Mouse (Mus musculus): ENCODE data around the gene Nt5c1a. TPM values are rescaled to one million over a fixed set of nuclear protein-coding genes. Genes with fewer than 3 reads are reported as not detected.

Gene Nt5c1a
- polyA plus RNA-seq, 1 experiment from 2014 or later = not detected

DNA sequence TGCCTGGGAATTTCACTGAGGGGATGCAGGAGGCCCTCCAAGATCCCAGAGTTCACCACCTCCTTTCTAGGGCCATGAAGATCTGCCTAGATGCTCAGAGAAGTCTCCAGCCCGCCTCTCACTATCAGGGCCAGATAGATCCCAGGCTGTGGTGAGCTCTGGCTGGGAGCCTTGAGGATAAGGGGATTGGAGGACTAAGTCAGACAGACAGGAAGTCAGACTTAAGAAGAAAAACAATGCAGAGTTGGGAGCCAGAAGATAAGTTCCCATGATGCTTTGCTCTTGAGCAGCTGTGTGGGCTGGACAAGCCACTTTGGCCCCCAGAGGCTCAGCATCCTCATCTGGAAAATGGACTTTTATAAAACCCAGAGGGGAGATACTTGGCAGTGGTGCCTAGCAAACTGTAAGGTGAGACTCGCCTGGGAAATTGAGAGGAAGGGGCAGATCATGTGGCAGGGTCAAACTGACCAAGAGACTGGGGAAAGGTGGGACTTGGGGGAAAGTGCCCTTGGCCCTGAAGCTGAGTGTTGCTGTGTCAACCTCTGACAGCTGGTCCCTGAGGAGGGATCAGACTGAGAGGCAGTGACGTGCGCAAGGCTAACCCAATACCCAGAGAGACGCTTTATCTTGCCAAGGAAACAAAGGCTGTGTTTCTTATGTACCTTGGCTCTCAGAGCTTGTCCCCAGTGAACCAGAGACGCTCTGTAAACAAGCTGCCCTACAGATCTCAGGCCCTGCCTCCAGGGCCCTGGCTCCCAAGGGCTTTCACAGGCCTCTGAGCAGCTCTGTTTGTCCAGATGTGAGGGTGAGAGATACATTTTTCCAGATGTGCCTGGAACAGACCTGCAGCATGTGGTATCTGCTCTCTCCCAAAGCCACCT lies 36.3 kb downstream of the Nt5c1a start:
- peak overlapping the region; percentile 37 for H3K27ac ChIP-seq (ENCODE audit: low read length)
- ATAC-seq (ENCODE audit: low read depth) = peak; percentile 24; the same call in 1 of the 2 replicates
- no peaks in the 10 kb centered on the region for H3K9me3 ChIP-seq (ENCODE audit: control insufficient read depth, low read length)
- peaks cover 26% of the 10 kb centered on the region for H3K4me1 ChIP-seq (replicated peaks; ENCODE audit: control insufficient read depth, insufficient read depth, low read length)
- no peaks in the 10 kb centered on the region for H3K36me3 ChIP-seq (ENCODE audit: control insufficient read depth, insufficient read depth, low read length)
- peak overlapping the region; percentile 6; the same call in 1 of the 2 replicates for H3K4me2 ChIP-seq (ENCODE audit: low read depth, low read length)
- 0 out of 2 replicates have a peak overlapping the region, but pooled peaks have one; percentile 2 for H3K4me3 ChIP-seq (ENCODE audit: low read length)
- 41% methylated on average over 6 of the region's 6 CpGs for WGBS
- peaks cover 36% of the 10 kb centered on the region for H3K27me3 ChIP-seq (ENCODE audit: control insufficient read depth, insufficient read depth, low read depth, low read length)
- no peak overlapping the region for H3K9ac ChIP-seq (ENCODE audit: low read length)

DNA sequence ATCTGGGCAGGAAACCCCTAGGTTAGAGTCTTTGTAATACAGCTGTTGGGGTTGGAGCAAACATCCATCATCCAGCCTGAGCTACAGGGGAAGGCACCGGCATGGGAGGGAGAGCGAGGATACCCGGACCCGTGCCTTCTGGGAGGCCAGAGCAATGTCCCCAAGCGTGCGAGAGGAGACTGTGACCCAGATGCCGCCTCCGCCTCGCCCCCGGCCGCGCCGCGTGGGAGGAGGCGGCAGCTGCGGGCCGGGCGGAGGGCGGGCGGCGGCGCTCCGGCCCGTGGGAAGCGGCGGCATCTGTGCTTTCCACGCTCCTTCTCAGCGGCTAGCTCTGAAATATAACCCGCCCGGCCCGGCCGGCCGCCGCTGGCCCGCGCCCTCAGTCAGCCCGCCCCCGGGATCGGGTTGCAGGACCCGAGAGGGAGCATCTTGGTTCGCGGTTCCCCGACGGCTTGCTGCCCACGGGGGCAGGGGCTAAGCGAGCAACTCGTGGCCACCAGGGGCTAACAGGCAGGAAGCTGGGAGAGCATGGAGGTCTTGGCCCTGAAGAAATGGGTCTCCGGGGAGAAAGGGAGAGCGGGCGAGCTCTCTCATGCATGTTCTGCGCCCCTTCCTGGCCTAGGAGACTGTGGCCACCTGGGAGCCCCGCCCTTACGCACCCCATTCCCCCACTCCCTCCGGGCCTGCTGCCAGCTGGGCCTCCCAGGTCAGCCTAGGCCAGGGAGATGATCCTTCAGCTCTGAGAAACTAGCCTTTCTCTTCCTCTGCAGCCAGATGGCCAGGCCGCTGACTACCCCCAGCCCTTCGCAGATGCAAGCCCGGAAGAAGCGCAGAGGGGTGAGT lies 38.3 kb downstream of the Nt5c1a start:
- no peaks in the 10 kb centered on the region for H3K36me3 ChIP-seq (ENCODE audit: control insufficient read depth, insufficient read depth, low read length)
- H3K9me3 ChIP-seq (ENCODE audit: control insufficient read depth, low read length) = no peaks in the 10 kb centered on the region
- peaks cover 18% of the 10 kb centered on the region; the same call in 1 of the 2 replicates for H3K4me1 ChIP-seq (replicated peaks; ENCODE audit: control insufficient read depth, insufficient read depth, low read length)
- WGBS = 6% methylated on average over 51 of the region's 58 CpGs
- H3K27ac ChIP-seq (ENCODE audit: low read length) = peak overlapping the region; percentile 14; the same call in 1 of the 2 replicates
- H3K4me2 ChIP-seq (ENCODE audit: low read depth, low read length) = peak overlapping the region; percentile 59
- peak overlapping the region; percentile 39 for H3K4me3 ChIP-seq (ENCODE audit: low read length)
- peaks cover 26% of the 10 kb centered on the region for H3K27me3 ChIP-seq (ENCODE audit: control insufficient read depth, insufficient read depth, low read depth, low read length)
- peak; percentile 66 for ATAC-seq (ENCODE audit: low read depth)
- peak overlapping the region; percentile 49 for H3K9ac ChIP-seq (ENCODE audit: low read length)

DNA sequence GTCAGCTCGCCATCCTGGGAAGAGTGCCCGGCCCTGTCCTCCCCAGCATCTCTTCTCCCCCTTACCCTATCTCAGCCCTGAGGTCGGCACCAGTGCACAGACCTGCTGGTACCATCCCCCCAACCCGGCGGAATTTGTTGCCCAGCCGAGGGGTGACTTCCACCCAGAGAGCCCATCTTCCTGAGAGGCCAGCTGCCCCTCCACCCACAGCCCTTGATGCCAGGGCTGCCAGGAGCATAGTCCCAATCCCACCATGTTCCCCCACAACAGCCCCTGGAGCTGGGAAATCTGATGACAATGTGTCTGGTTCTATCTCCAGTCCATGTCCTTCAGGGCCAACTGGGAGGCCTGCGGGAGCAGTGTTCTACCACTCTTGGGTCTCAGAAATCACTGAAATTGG lies 44.9 kb downstream of the Nt5c1a start:
- ATAC-seq (ENCODE audit: low read depth) = no peak
- Histone ChIP-seq H3K9ac (ENCODE audit: low read length) (no peak overlapping the region), H3K27me3 (ENCODE audit: control insufficient read depth, insufficient read depth, low read depth, low read length) (no peaks in the 10 kb centered on the region), H3K4me2 (ENCODE audit: low read depth, low read length) (no peak overlapping the region), H3K4me1 (replicated peaks; ENCODE audit: control insufficient read depth, insufficient read depth, low read length) (peaks cover 12% of the 10 kb centered on the region; the same call in 1 of the 2 replicates), H3K4me3 (ENCODE audit: low read length) (no peak overlapping the region), H3K27ac (ENCODE audit: low read length) (no peak overlapping the region), H3K9me3 (ENCODE audit: control insufficient read depth, low read length) (no peaks in the 10 kb centered on the region), H3K36me3 (ENCODE audit: control insufficient read depth, insufficient read depth, low read length) (no peaks in the 10 kb centered on the region)
- WGBS = 78% methylated on average over 7 of the region's 7 CpGs

DNA sequence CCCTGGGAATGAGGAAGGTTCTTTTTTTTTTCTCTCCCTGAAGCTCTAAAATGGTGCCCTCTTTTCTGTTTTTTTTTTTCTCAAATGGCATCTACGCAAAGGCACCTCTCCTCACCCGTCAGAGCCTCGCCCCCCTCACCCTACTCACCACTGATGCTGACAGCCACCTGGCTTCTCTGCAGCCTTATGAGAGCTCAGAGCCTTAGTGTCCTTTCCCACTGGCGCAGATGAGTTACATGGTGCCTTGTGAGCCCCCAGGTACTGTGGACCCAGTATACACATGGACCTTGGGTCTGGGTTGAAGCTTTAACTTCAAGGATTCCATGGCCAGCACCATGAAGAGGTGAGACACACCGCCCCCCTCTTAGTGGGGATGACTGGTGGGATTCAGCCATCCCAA lies 45.3 kb downstream of the Nt5c1a start:
- ATAC-seq (ENCODE audit: low read depth) = no peak
- no peak overlapping the region for H3K4me3 ChIP-seq (ENCODE audit: low read length)
- peak overlapping the region; percentile 56 for H3K27ac ChIP-seq (ENCODE audit: low read length)
- no peaks in the 10 kb centered on the region for H3K27me3 ChIP-seq (ENCODE audit: control insufficient read depth, insufficient read depth, low read depth, low read length)
- no peak overlapping the region for H3K4me2 ChIP-seq (ENCODE audit: low read depth, low read length)
- no peak overlapping the region for H3K9ac ChIP-seq (ENCODE audit: low read length)
- peaks cover 12% of the 10 kb centered on the region; the same call in 1 of the 2 replicates for H3K4me1 ChIP-seq (replicated peaks; ENCODE audit: control insufficient read depth, insufficient read depth, low read length)
- WGBS = 90% methylated on average over 5 of the region's 5 CpGs
- H3K9me3 ChIP-seq (ENCODE audit: control insufficient read depth, low read length) = no peaks in the 10 kb centered on the region
- no peaks in the 10 kb centered on the region for H3K36me3 ChIP-seq (ENCODE audit: control insufficient read depth, insufficient read depth, low read length)

DNA sequence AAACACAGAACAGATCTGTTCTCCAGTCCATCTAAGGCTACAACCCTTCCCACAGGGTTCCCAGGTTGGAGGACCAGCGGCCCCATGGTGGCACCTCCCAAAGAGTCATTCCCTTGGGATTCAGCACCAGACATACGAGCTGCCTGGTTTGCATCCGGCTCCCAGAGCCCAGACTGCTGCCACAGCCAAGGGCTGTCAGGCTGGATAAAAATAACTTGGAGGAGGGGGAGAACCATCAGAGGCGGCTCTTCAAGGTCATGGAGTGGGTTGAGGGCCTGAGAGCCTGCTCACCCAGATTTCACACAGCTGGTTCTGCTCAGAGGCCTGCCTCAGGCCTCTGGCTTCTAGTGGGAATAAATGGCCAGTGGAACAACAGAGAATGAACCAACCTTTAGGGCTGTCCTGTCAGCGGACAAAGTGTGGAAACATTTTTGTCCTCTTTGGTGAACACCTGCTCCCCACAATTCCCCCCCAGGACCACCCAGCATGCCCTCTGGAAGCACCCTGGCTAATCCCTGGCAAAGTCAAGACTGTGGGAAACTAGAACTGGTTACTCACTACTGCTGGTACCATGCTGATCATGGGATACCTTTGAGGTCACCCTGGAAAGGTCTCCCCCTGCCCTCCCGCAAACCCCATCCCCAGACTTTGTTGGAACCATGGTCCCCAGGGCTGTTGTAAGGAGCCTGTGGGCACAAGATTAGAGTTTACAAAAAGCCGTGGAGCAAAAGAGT lies 46.0 kb downstream of the Nt5c1a start:
- Histone ChIP-seq H3K27me3 (ENCODE audit: control insufficient read depth, insufficient read depth, low read depth, low read length) (no peaks in the 10 kb centered on the region), H3K4me1 (replicated peaks; ENCODE audit: control insufficient read depth, insufficient read depth, low read length) (peaks cover 12% of the 10 kb centered on the region), H3K4me2 (ENCODE audit: low read depth, low read length) (no peak overlapping the region), H3K27ac (ENCODE audit: low read length) (peak overlapping the region; percentile 56), H3K9ac (ENCODE audit: low read length) (no peak overlapping the region), H3K9me3 (ENCODE audit: control insufficient read depth, low read length) (no peaks in the 10 kb centered on the region), H3K36me3 (ENCODE audit: control insufficient read depth, insufficient read depth, low read length) (no peaks in the 10 kb centered on the region), H3K4me3 (ENCODE audit: low read length) (no peak overlapping the region)
- peak; percentile 91 for ATAC-seq (ENCODE audit: low read depth)
- WGBS = 34% methylated on average over 7 of the region's 7 CpGs

DNA sequence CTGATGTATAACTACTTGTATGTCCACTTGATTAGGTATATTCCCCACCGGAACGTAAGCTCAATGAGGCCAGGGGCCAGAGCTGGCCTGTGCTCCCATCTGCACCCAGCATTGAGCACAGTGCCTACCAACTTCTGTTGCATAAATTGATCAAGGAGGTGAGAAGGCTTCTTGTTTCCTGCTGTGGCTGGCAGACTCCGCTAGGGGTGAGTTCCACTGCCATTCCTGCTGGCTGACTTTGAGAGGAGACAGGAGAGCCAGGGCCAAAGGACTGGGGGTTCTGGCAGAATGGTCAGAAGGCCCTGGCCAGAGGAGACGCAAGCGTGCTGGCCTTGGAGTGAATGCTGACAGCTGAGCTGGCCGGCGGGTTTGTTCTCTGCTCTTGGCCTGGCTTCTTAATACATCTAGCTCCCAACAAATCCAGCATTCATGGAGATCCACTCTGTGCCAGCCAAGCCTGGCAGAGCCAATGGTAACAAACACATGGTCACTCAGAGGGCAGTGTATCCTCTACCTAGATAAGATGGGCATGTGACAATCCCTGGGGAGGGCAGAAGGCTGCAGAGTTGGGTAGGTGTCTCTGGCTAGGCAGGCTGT lies 47.8 kb downstream of the Nt5c1a start:
- no peaks in the 10 kb centered on the region for H3K9me3 ChIP-seq (ENCODE audit: control insufficient read depth, low read length)
- peak; percentile 21; the same call in 1 of the 2 replicates for ATAC-seq (ENCODE audit: low read depth)
- WGBS = 41% methylated on average over 7 of the region's 7 CpGs

DNA sequence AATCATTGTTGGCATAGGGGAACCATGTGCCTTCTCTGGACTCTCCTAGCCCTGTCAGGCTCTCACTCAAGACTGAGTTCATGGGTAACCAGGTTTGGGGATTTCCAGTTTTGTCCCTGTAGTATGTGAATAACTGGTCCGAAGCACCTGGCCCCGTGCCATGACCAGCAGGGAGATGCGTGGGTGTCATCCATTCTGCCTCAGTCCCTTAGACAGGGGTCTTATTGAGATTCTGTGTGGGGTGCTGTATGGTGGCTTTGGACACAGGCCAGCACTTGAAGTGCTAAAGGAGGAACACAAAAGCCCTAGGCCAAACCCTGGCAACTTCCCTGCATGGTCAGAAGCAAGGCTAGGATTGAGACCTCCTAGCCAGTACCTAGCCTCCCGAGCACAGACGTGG lies 50.9 kb downstream of the Nt5c1a start:
- Histone ChIP-seq H3K4me3 (ENCODE audit: low read length) (no peak overlapping the region), H3K9ac (ENCODE audit: low read length) (no peak overlapping the region), H3K9me3 (ENCODE audit: control insufficient read depth, low read length) (no peaks in the 10 kb centered on the region), H3K36me3 (ENCODE audit: control insufficient read depth, insufficient read depth, low read length) (no peaks in the 10 kb centered on the region), H3K27ac (ENCODE audit: low read length) (no peak overlapping the region), H3K4me1 (replicated peaks; ENCODE audit: control insufficient read depth, insufficient read depth, low read length) (peaks cover 6% of the 10 kb centered on the region), H3K4me2 (ENCODE audit: low read depth, low read length) (no peak overlapping the region), H3K27me3 (ENCODE audit: control insufficient read depth, insufficient read depth, low read depth, low read length) (no peaks in the 10 kb centered on the region)
- ATAC-seq (ENCODE audit: low read depth) = no peak
- WGBS = 70% methylated on average over 5 of the region's 5 CpGs

More for the DNA sequence above, 47.8 kb downstream of the Nt5c1a start:
- Histone ChIP-seq H3K4me2 (ENCODE audit: low read depth, low read length) (no peak overlapping the region), H3K4me3 (ENCODE audit: low read length) (no peak overlapping the region), H3K36me3 (ENCODE audit: control insufficient read depth, insufficient read depth, low read length) (no peaks in the 10 kb centered on the region), H3K27me3 (ENCODE audit: control insufficient read depth, insufficient read depth, low read depth, low read length) (no peaks in the 10 kb centered on the region), H3K9ac (ENCODE audit: low read length) (no peak overlapping the region), H3K27ac (ENCODE audit: low read length) (no peak overlapping the region), H3K4me1 (replicated peaks; ENCODE audit: control insufficient read depth, insufficient read depth, low read length) (peaks cover 12% of the 10 kb centered on the region)

DNA sequence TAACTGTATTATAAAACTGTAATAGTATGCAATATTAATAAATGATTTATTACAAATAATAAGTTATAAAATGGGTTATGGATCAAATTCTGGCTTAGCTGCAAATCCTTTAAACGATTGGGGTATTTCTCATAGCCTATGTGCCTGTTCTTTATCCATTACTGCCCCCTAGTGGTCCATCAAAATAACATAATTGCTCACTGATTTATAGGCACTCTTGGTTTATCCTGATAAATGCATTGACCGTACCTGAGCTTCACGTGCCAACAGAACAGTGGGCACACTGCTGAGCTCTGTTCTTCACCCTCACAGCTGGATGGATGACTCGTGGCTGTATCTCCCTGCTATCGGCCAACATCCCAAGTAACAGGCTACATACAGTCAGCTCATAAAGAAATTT lies 53.3 kb downstream of the Nt5c1a start:
- no peak overlapping the region for H3K4me2 ChIP-seq (ENCODE audit: low read depth, low read length)
- no peaks in the 10 kb centered on the region for H3K36me3 ChIP-seq (ENCODE audit: control insufficient read depth, insufficient read depth, low read length)
- no peak overlapping the region for H3K9ac ChIP-seq (ENCODE audit: low read length)
- H3K4me1 ChIP-seq (replicated peaks; ENCODE audit: control insufficient read depth, insufficient read depth, low read length) = no peaks in the 10 kb centered on the region; the same call in 1 of the 2 replicates
- no peak overlapping the region for H3K4me3 ChIP-seq (ENCODE audit: low read length)
- H3K27me3 ChIP-seq (ENCODE audit: control insufficient read depth, insufficient read depth, low read depth, low read length) = no peaks in the 10 kb centered on the region
- 0 out of 2 replicates have a peak, but pooled peaks have one; percentile 36 for ATAC-seq (ENCODE audit: low read depth)
- no peak overlapping the region for H3K27ac ChIP-seq (ENCODE audit: low read length)
- H3K9me3 ChIP-seq (ENCODE audit: control insufficient read depth, low read length) = no peaks in the 10 kb centered on the region
- WGBS = 12% methylated on average over 5 of the region's 5 CpGs

Data from lung, embryonic 16.5 days (tissue).